Mouse (Mus musculus) forebrain, postnatal 0 days (tissue): Measurements from ENCODE around the gene Nxf1. TPM values are rescaled to one million over a fixed set of nuclear protein-coding genes. Genes with fewer than 3 reads are reported as not detected.
A peak's percentile ranks its signal among the peaks of the same experiment; 100 is the strongest.

Source experiments
- ATAC-seq: fragments of 200-750 bp; cut with Nextera tagmentation; 2 replicates; pipeline ENCODE4 v1.8.0; 2017; ENCODE audit warnings: mild to moderate bottlenecking, moderate library complexity
- DNase-seq: peaks from one replicate; pipeline ENCODE4 v3.0.0-alpha.2; 2015
- H3K27ac ChIP-seq: fragments of 300-500 bp; sonication (generic); 2 replicates; pipeline ENCODE4 v1.5.1; 2014; ENCODE audit warnings: low read depth, mild to moderate bottlenecking, antibody characterized with exemption, low read length, moderate library complexity, mixed read lengths
- H3K27me3 ChIP-seq: fragments of 300-500 bp; sonication (generic); 2 replicates; pipeline ENCODE4 v1.6.1; 2014; ENCODE audit warnings: mild to moderate bottlenecking, low read length, mixed read lengths; ENCODE audit not compliant: insufficient read depth
- H3K36me3 ChIP-seq: fragments of 300-500 bp; sonication (generic); 2 replicates; pipeline ENCODE4 v1.6.1; 2014; ENCODE audit warnings: mild to moderate bottlenecking, moderate library complexity; ENCODE audit not compliant: insufficient read depth
- H3K4me1 ChIP-seq: fragments of 300-500 bp; sonication (generic); 2 replicates; pipeline ENCODE4 v1.6.1; 2014; ENCODE audit warnings: antibody characterized with exemption; ENCODE audit not compliant: insufficient read depth
- H3K4me2 ChIP-seq: fragments of 300-500 bp; sonication (generic); 2 replicates; pipeline ENCODE4 v1.6.1; 2014; ENCODE audit warnings: low read depth, mild to moderate bottlenecking, moderate library complexity
- H3K4me3 ChIP-seq: fragments of 300-500 bp; sonication (generic); 2 replicates; pipeline ENCODE4 v1.5.1; 2014; ENCODE audit warnings: low read depth, low read length, mixed read lengths
- H3K9ac ChIP-seq: fragments of 300-500 bp; sonication (generic); 2 replicates; pipeline ENCODE4 v1.6.1; 2014; ENCODE audit warnings: mild to moderate bottlenecking
- H3K9me3 ChIP-seq: fragments of 300-500 bp; sonication (generic); 2 replicates; pipeline ENCODE4 v1.6.1; 2016; ENCODE audit warnings: low read length
- CTCF ChIP-seq: sonication (generic); IDR thresholded peaks from 2 replicates; pipeline ENCODE4 v1.5.1; 2016; ENCODE audit warnings: antibody characterized with exemption, control low read depth, low read depth
- WGBS: fragments of 180-500 bp; shearing (Covaris S2); extraction: QIAGEN DNeasy Blood & Tissue Kit; methylation state at CpG from one replicate; pipeline ENCODE4 v1.1.7; 2014; 5-methylcytosine and 5-hydroxymethylcytosine counted together
- polyA plus RNA-seq: library from polyadenylated mRNA; unstranded; fragments of >200 nt; fragmentation: Nextera tagmentation; extraction: Ambion mirVana; gene quantifications from 2 replicates; pipeline ENCODE4 v1.2.1, GENCODE M21; 2015
- total RNA-seq: library from RNA; depleted of rRNA; stranded (reverse); fragments of >200 nt; gene quantifications from 2 replicates; pipeline ENCODE4 v1.2.3, GENCODE M21; 2014

Nxf1 gene
- total and polyA plus RNA-seq, 2 experiments from 2014 or later: 97.1 to 114 TPM

- DNase-seq (no peak), ATAC-seq (no peak)
- TF ChIP-seq CTCF: no peak
- H3K4me2 ChIP-seq: no peak overlapping the region
- H3K27me3 ChIP-seq: no peaks in the 10 kb centered on the region
- 96% methylated on average over 1 of the region's 1 CpGs for WGBS
- no peak overlapping the region for H3K27ac ChIP-seq
- H3K4me3 ChIP-seq: no peak overlapping the region
- no peak overlapping the region for H3K9ac ChIP-seq
- H3K36me3 ChIP-seq: peaks cover 62% of the 10 kb centered on the region
- peaks cover 8% of the 10 kb centered on the region for H3K4me1 ChIP-seq
- H3K9me3 ChIP-seq: no peaks in the 10 kb centered on the region
These were observed 11.5 kb upstream of the Nxf1 start for GRCm38 (mm10) chr19:8745382-8745781.

GRCm38 (mm10) chr19:8747368-8747767, 9.5 kb upstream of the Nxf1 start:
- Histone ChIP-seq H3K4me1 (peaks cover 5% of the 10 kb centered on the region), H3K36me3 (peaks cover 75% of the 10 kb centered on the region), H3K4me3 (no peak overlapping the region), H3K9ac (no peak overlapping the region), H3K27ac (no peak overlapping the region), H3K9me3 (no peaks in the 10 kb centered on the region), H3K27me3 (no peaks in the 10 kb centered on the region), H3K4me2 (no peak overlapping the region)
- peak; percentile 43 for TF ChIP-seq CTCF
- ATAC-seq (0 out of 2 replicates have a peak, but pooled peaks have one; percentile 20), DNase-seq (no peak)
- 73% methylated on average over 2 of the region's 2 CpGs for WGBS

GRCm38 (mm10) chr19:8755652-8756051, 1.2 kb upstream of the Nxf1 start:
- Histone ChIP-seq H3K36me3 (peaks cover 30% of the 10 kb centered on the region), H3K9me3 (no peaks in the 10 kb centered on the region), H3K9ac (no peak overlapping the region), H3K4me1 (peaks cover 16% of the 10 kb centered on the region), H3K4me2 (peak overlapping the region; percentile 63; the same call in 1 of the 2 replicates), H3K4me3 (no peak overlapping the region), H3K27me3 (no peaks in the 10 kb centered on the region), H3K27ac (no peak overlapping the region)
- no peak for TF ChIP-seq CTCF
- ATAC-seq: no peak
- 83% methylated on average over 3 of the region's 3 CpGs for WGBS
- no peak for DNase-seq

GRCm38 (mm10) chr19:8757471-8757998, 662 bp downstream of the Nxf1 start:
- Histone ChIP-seq H3K27me3 (no peaks in the 10 kb centered on the region), H3K4me3 (peak overlapping the region; percentile 93), H3K27ac (peak overlapping the region; percentile 89), H3K4me1 (peaks cover 16% of the 10 kb centered on the region), H3K9me3 (no peaks in the 10 kb centered on the region), H3K4me2 (peak overlapping the region; percentile 63), H3K36me3 (peaks cover 22% of the 10 kb centered on the region), H3K9ac (peak overlapping the region; percentile 92)
- DNase-seq (peak; percentile 21), ATAC-seq (no peak)
- TF ChIP-seq CTCF: no peak
- 4% methylated on average over 14 of the region's 14 CpGs for WGBS

GRCm38 (mm10) chr19:8758899-8759298, 2.0 kb downstream of the Nxf1 start:
- peaks cover 27% of the 10 kb centered on the region for H3K36me3 ChIP-seq
- no peak overlapping the region for H3K27ac ChIP-seq
- H3K9me3 ChIP-seq: no peaks in the 10 kb centered on the region
- no peak for ATAC-seq
- no peak overlapping the region for H3K4me2 ChIP-seq
- WGBS: 88% methylated on average over 2 of the region's 2 CpGs
- no peak for DNase-seq
- no peak for TF ChIP-seq CTCF
- no peaks in the 10 kb centered on the region for H3K27me3 ChIP-seq
- H3K4me3 ChIP-seq: no peak overlapping the region
- no peak overlapping the region for H3K9ac ChIP-seq
- peaks cover 16% of the 10 kb centered on the region for H3K4me1 ChIP-seq

- Histone ChIP-seq H3K36me3 (peaks cover 38% of the 10 kb centered on the region), H3K27ac (no peak overlapping the region), H3K4me1 (peaks cover 15% of the 10 kb centered on the region), H3K4me2 (no peak overlapping the region), H3K4me3 (no peak overlapping the region), H3K27me3 (no peaks in the 10 kb centered on the region), H3K9me3 (0 out of 2 replicates have a peak, but pooled peaks cover 5% of the 10 kb centered on the region), H3K9ac (no peak overlapping the region)
- TF ChIP-seq CTCF: peak; percentile 4; the same call in 1 of the 2 replicates
- DNase-seq: no peak
- 90% methylated on average over 2 of the region's 2 CpGs for WGBS
- ATAC-seq: no peak
These were observed 3.9 kb downstream of the Nxf1 start for GRCm38 (mm10) chr19:8760757-8761156.

GRCm38 (mm10) chr19:8763276-8763675, 6.4 kb downstream of the Nxf1 start:
- Histone ChIP-seq H3K27ac (no peak overlapping the region), H3K4me3 (no peak overlapping the region), H3K4me2 (no peak overlapping the region), H3K4me1 (peaks cover 6% of the 10 kb centered on the region), H3K36me3 (peaks cover 63% of the 10 kb centered on the region), H3K9me3 (0 out of 2 replicates have a peak, but pooled peaks cover 5% of the 10 kb centered on the region), H3K27me3 (no peaks in the 10 kb centered on the region), H3K9ac (no peak overlapping the region)
- 91% methylated on average over 4 of the region's 4 CpGs for WGBS
- no peak for DNase-seq
- no peak for TF ChIP-seq CTCF
- ATAC-seq: no peak
